Mouse (Mus musculus) T-helper 17 cell (primary cell): Measurements from ENCODE around the gene Mindy4.

Experiments used
- in situ Hi-C, 2 experiments: fragments of 300-600 bp; cut with MboI, MseI; formaldehyde crosslinking; loops; 1 replicate in 1 of 2; 2 replicates in 1 of 2; pipeline ENCODE4 v1.15.1; 2025; ENCODE audit warnings: high pct_unique_total_duplicates in 2 of 2

Gene Mindy4

DNA sequence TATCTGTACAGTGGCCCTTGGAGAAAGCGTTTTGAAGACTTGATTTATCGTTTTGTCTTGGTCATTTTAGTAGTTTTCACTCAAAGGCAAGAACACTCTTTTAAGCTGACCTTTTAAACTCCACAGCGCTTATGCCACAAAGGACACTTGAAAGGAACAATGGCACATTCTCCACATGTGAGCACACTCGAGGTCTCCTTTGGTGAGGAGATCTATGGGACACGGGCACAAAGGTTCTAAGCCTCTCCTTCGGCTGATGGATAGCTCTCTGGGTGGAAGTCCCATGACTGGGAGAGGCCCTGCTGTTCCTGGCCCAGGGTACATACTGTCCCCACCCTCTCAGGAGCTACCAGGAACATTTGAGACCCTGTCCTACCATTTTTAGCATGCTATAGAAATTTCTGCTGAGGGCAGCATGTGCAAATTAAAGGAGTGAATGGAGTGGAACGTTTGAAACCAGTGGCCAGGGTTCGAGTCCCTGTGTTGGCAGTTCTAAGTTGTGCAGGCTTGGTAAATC, 49.6 kb downstream of the Mindy4 start:
- in situ Hi-C loops = no loop called here

DNA sequence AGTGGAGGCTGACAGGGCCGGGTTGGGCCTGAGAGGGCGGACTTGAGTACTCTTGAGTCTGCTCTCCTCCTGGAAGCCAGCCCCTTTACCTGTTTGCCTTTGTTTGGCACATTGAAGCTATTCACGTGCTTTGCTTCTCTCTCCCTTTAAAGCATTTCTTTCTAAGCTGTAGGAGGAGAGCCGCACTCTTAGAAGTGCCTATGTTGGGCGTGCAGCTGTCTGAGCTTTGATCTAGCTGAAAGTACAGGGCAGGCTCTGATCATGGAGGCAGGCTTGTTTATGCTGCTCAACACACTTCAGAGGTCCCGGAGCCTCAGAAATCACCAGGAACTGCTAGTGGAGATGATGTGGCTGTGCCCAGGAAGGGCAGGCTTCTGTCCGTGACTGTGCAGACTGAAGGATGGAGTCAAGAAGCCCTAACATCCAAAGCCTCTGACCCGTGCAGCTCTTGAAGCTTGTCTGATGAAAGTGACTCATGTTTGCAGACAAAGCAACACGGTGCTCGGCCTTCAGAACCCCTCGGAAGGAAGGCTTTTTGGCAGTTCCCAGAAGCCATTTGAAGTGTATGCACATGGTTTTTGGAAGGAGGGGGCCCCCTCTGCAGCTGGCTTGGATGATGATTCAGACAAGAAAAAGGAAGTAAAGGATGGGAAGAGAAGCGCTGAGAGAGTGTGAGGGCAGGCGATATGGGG, 53.5 kb downstream of the Mindy4 start:
- in situ Hi-C loops = no loop called here

DNA sequence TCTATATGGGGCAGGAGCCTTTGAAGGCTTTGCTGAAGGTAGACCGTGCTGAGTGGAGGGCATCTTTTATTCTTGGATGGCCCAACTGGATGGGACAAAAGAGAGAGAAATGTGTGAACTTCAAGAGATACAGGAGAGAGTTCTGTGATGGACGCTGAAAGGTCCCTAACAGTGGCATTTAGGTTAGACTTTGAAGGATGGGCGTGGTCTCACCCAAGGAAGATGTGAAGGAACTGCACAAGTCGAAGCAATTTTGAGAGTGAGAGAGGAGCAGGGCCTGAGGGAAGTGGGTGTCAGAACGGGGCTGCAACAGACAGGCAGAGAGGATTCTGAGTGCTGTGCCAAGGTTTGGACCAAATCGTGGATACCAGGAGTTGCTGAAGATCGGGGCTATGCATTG, 54.1 kb downstream of the Mindy4 start:
- in situ Hi-C loops = no loop called here

DNA sequence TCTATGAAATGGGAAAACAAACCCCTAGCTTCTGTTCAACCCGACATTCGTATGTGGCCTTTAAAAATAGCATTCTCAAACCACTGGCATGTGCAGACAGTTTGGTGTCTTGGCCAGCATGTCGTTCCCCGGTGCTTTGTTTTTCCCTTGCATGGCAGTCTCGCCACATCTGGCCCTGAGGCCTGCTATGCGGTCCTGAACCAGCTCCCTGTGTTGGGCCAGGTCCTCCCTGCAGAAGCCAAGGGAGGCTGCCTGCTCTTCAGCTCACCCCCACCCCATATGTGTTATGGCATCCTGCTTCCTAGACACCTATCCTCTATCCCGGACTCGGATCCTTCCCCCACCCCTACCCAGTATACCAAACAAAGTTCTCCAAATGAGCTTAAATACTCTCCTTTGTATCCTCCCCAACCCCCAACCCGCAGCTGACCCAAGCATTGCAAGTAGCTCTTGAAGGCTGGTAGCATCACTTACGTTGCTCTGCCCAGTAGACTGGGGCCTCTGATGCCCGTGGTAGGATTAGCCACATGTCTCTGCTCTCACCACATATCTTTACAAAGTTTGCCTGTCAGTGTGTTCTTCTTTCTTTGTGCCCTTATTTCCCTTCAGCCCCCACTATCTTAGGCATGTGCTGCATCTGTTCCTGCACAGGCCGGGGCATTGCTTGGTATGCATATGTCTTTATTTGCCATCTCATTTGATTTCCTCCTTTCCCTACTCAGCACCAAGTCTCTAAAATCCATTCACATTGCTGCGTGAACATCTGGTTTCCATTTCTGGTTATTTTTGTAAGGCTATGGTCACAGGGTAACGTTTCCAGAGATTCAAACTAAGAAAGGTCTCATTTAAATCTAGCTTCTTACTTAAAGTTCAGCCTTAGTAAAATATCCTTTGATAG, 55.5 kb downstream of the Mindy4 start:
- in situ Hi-C loops = no loop called here

DNA sequence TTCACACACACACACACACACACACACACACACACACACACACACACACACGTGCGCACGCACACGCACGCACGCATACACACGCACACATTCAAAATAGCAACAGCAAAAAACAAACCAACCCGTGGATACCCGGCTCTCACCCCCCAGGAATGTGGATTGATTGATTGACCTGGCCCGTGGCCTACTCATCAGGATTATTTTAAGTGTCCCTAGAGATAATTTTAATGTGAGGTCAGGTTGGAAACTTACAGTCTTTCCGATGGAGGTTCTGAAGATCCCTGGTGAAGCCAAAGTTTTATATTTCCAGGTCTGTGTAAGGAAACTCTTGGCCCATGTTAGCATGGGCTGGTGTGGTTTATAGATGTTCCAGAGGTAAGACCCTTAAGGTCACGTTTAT, 59.0 kb downstream of the Mindy4 start:
- in situ Hi-C loops = no loop called here

DNA sequence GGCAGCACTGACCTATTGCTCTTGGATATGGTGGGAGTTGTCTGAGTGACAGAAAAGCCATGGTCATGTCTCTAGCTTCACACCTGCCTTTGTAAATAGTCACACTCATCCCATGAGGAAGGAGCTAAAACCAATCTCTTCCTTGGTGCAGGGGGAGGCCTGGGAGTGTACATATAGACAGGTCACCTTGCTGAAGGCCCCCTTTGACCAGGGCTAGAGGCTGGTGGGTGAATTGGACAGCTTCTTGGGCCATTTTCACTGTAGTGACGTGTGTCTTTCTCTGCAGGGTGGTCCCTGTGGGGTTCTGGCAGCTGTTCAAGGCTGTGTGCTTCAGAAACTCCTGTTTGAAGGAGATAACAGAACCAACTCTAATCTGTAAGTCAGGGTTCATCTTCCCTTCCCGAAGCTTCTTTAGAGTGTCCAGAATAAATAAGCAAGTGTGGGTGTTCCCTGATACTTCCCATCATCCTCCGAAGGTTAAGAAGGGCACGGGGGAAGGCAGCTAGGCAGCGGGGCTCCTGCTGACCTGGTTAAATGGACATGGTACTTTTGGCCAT, 60.4 kb downstream of the Mindy4 start:
- in situ Hi-C loops = no loop called here

DNA sequence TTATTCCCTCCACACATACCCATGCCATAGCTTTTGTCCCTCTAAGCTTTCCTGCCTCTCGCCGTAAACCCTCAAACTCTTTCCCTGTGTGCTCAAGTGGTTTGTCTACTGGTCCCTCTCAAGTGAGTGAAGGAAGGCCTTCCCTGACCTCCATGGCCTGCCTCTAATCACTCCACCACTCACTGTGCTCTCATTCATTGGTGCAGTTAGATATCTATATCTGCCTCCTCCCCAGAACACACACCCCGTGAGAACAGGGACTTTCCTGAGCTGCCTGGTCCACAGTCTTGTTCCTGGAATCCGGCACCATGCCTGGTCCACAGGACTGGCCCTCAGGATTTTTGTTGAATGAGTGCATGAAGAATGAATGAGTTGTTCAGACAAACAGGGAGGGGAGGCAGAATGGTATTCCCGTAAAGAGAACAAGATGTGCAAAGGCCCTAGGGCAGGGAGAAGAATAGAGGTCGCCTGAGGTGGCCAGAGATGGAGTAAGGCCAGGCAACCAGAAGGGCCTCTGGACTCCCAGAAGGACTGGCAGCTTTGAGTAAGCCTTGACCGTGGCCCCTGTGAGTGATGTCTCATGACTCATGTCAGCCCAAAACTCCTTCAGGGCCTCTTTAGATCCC, 61.7 kb downstream of the Mindy4 start:
- in situ Hi-C loops = no loop called here

DNA sequence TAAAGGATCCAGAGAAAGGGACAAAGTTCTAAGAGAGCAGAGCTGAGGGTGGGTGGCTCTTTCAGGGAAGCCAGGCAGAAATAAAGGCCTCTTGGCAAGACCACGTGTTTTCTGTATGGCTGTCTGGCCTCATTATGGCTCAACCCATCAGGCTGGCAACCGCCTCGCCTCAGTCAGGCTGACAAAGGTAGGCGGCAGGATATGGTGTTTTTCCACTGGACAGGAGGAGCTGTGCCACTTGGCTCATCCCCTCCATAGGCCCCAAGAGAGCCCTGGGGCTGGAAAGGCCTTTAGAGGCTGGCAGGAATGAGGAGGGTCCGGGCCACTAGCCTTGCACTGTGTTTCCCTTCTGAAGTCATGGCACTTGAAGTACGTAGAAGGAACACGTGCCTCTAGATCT, 69.8 kb downstream of the Mindy4 start:
- in situ Hi-C loops = no loop called here

DNA sequence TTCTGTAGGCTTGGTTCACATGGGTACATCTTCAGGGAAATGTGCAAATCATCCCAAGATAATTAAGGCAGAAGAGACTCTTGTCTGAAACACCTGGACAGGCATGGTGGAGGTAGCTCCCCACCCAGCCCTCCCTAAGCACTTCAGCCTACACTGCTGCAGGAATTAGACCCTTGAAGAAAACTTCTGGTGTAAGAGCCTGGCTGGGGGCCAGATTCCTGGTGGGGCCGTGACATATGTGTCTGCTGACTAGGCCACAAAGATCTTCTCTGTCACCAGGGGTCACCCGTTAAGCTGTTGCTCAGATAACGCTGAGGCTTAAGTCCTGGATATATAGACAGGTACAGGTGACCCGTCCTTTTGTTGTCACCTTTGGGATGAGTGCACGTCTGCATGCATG, 70.3 kb downstream of the Mindy4 start:
- in situ Hi-C loops = no loop called here

DNA sequence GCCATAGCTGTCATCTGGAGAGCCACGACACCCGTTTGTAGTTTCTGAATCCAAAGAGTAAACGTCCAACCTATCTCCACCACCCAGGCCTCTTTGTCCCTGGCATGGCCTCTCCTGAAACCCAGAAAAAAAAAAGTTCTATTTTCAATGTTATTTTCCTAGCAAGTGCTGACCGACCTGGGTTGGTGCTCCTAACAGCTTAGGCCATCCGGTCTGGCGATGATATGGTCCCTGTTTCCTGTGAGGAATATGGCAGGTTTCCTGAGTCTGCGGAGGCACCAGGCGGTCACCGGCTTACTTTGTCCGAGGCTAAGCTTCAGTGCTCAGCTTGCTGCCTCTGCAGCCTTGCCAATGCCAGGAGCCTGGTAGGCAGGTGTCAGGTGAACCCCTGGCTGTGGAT, 71.8 kb downstream of the Mindy4 start:
- in situ Hi-C loops = no loop called here

DNA sequence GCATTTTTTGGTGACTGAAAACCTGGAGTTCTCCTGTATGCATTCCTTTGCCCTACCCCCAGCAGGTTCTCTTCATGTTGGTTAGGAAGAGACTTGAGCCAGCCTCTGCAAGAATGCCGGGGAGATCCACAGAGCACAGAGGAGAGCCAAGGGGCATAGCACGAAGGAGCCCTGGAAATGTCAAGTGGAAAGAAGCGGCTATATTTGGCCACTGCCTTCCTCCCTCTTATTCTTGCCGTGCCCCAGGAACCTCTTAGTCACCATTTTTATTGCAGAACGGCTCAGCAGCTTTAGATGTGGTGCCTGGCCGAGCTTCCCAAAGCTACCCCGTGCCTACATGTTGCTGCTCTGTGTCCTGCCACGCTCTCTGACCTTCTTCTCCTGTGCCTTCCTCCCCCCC, 72.6 kb downstream of the Mindy4 start:
- in situ Hi-C loops = no loop called here

DNA sequence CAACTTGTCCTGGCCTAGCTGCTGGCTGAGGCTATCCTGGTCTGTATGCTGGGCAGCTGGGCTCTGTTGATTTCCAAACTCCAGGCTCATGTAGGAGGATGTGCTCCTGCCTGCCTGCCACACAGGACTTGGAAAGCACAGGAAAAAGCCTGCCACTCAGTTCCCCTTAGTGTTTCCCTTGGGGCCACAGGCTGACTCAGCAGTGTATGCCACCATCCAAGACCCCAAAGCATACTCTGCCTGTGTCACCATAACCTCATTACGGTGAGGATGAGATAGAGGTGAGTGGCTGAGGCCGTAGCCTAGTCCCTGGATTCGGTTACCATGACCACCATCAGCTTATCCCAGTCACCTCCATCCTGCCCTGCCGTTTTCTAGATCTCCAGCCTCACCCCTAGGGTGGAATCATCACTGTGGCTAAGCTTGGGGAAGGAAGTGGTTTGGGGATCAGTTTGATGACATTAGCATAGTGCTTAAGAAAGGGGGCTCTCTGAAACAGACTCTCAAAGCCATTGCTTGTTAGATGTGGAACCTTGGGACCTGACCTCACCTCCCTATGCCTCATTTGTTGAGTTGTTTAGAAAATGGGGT, 73.6 kb downstream of the Mindy4 start:
- in situ Hi-C loops = no loop called here

DNA sequence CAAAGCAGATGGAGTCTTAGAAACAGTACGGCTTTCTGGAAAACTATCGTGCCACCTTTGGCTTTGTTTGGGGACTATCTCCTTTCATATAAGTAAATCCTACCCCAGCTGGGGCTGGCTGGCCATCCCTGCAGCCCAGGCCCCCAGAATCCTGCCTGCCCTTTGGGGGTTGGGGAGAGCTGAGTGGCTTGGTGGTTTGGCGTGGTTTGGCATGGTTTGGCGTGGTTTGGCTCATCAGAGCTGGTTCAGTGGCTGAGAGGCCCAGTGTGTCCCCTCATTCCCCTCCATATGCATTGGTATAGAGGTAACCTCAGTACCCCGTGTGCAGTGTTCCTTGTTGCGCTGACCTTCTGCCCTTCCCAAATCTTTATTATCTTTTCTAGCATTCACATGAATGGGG, 74.9 kb downstream of the Mindy4 start:
- in situ Hi-C loops = no loop called here

DNA sequence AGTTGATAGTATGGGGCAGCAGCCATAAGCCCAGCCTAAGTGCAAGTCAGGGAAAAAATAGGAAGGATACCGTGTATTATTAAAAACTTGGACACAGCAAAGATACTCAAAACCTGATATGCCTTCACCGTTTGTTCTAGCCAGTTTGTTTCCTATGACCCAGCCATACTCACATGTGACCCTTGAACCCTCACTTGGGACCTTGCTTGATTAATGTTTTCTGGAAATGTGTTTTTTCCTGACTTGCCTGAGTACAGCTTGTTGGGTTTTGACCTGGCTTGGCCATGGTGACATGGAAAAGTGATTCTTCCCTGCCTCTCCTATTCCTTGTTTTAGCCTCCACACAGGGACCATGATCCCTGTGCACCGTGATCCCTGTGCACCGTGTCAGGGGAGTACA, 75.3 kb downstream of the Mindy4 start:
- in situ Hi-C loops = no loop called here

DNA sequence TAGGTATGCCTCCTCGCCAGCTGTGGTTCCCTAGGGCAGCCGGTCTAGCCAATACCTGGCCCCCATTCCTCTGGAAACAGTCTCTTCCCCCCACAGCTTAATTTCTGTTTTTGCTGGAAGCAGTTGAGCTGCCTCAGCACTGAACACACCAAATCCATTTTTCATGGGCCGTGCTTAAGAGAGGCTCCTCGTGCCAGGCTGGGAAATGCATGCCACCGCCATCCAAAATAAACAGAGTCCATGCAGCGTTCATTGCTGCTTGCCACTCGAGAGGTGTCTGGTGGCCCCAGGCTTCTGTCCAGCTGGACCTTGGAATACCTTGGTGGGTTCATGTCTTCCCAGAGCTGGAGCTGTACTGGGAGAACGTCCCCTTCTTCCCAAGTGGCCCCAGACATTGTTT, 77.8 kb downstream of the Mindy4 start:
- in situ Hi-C loops = no loop called here

DNA sequence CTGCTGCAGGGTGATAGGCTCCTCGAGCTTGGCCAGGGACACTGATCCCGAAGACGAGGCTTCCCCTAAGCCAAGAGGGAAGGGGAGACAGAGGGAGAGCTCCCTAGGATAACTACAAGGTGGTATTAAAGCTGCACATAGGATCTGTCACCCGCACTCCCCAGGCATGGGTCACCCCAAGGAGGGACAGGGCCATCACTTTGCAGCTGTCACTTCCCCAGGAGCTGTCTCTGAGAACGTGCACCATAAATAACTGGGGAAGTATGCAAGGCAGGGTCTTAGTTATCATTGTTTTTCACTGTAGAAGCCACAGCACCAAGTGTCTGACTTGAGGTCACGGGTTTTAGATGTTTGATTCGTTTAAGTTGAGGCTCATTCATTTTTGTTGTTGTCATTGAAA, 78.5 kb downstream of the Mindy4 start:
- in situ Hi-C loops = no loop called here

DNA sequence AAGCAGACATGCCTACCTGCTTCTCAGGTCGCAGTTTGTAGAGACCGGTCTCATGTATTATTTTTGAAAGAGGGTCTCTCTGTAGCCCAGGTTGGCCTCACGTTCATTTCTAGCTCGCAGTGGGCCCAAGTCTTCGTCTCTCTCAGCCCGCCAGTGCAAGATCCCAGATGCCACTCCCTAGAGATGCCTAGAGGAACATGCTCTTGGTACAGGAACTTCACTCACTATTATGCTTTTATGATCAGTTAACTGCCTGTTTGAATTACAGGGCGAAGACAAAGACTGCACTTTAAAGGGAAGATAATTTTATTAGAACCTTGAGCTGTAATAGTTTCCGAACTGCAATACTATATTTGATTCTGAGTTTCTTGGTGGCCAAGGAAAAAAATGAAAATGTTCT, 79.2 kb downstream of the Mindy4 start:
- in situ Hi-C loops = no loop called here

DNA sequence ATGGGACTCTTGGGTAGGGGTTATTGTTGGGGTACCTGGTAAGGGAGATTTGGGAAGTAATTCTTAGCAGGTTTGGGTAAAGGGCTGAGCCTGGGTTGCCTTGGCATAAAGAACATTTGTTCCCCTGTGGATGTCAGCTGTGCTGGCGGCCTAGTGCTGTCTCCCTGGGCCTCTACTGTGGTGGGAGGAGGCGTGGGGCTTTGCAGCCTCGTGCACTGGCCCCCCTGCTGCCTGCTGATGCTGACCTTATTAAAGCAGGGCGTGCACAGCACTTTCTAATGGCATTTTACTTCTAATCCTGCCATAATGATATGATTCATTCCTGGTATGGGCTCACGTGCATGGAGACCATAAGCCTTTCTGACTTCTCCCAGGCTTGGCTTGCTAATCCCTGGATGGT, 82.0 kb downstream of the Mindy4 start:
- in situ Hi-C loops = no loop called here

DNA sequence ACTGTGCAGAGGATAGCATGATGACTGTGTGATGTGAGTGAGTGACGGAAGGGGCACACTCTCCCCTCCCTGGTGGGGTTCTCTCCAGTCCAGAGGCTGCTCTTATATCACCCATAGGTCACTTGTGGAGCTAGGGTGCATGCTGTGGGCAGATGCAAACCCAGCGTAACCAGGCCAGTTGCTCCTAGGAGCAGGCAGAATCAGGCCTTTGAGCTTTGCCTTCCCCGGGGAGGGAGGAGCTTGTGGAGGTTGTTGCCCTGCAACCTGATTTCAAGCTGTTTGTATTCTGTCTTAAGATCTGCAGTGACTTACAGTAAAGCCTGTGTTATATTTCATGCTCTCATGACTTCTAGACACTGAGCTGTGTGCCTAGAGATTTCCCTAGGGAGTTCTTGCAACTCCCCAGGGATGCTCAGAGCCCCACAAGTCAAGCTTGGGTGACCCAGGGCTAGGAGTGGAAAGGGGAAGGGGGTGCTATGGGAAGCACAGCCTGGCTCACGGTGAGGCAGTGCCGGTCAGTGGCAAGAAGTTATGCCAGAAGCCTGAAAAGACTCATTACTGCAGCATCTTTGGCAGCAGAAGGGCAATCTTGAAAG, 84.9 kb downstream of the Mindy4 start:
- in situ Hi-C loops = no loop called here

DNA sequence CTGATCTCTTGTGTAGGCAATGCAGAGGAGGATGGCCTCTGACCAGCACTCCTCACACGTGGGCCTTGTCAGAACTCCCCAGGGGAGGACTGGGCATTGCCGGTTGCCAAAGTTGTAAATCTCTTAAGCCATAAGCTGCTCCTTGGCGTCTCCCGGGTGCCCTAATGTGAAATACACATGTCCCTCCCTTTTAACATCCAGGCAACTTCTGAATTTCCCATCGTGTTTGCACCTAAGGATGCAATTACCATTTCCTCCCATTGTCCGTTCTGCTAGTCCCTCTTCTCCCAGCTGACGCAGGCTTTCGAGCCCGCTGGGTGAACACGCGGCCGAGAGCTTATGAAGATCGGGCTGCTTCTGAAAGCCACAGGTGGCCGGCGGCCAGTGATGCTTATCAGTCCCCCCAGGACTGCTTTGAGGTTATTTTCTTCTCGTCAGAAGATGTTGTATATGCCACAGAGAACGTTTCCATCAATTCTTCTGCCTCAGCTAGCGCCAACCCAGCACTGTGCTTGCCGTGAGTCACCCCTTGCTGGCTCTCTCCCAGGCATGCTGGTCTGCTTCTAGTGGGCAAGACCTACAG, 91.5 kb downstream of the Mindy4 start:
- in situ Hi-C loops = no loop called here

DNA sequence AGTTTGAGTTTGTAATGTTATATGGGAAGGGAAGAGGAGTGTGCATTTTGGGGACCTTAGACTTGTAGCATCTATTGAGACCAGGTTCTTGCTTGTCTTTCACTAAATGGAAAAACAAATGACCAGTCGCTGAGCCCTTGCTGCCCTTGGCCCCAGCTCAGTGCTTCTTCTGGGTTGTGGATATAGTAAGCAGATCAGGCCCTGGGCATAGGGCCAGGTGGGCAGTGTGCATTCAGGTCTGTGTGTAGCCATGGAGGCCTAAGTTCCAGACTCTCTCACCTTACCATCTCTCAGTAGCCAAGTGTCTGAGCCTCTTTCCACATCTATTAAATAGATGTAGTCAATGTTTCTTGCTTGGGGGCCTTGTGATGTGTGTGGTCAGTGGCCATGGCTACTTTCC, 92.1 kb downstream of the Mindy4 start:
- in situ Hi-C loops = no loop called here
